Comparison of ENCODE assay signal across 10 mouse cellular contexts in the genomic region with DNA sequence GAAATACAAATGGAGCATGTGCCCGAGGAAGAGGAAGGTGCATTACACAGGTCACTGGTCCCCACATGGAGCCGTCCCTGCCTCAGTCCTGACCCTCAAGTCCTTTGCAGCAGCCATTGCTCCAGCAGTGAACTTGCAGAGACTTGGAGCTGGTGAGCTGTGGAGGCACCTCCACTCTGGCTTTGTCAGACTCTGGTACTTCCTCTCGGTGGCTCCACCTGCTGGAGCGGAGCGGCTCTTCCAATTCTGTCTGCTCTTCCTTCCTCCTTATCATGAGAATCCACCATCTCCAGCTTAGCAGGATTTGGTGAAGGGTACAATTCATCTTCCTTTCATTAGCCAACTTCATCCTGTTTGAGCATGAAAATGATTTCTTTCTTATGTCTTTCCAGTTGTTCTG.
DNase-seq lines count a peak whose midpoint lies in the region; ATAC-seq lines count a peak whose summit lies in the region.
"Had no signal": no experiment of that assay in that cellular context is flagged by ENCODE, and none has a peak within 500 bp of the region (broad histone marks: within the 10 kb centered on the region; RNA-seq: fewer than 3 reads in every experiment).

No protein-coding gene starts in this region.

- WGBS in heart, embryonic 12.5 days = 57% methylated on average over 5 of the region's 5 CpGs
- WGBS in midbrain, embryonic 13.5 days = 61% methylated on average over 5 of the region's 5 CpGs

- H3K27me3 ChIP-seq in heart, embryonic 12.5 days (replicated peaks) = no peaks in the 10 kb centered on the region
- no peaks in the 10 kb centered on the region for H3K27me3 ChIP-seq in midbrain, embryonic 13.5 days
- H3K27me3 ChIP-seq: heart, embryonic 15.5 days had no signal

- no peak overlapping the region for H3K4me3 ChIP-seq in heart, embryonic 12.5 days
- H3K4me3 ChIP-seq in midbrain, embryonic 13.5 days (replicated peaks) = no peak overlapping the region
- H3K4me3 ChIP-seq: heart, embryonic 15.5 days had no signal

- no peak overlapping the region for H3K4me2 ChIP-seq in heart, embryonic 12.5 days
- H3K4me2 ChIP-seq in midbrain, embryonic 13.5 days (replicated peaks) = no peak overlapping the region
- H3K4me2 ChIP-seq: heart, embryonic 15.5 days had no signal

- peaks cover 6% of the 10 kb centered on the region; the same call in 1 of the 2 replicates for H3K9me3 ChIP-seq in heart, embryonic 12.5 days (replicated peaks)
- no peaks in the 10 kb centered on the region for H3K9me3 ChIP-seq in midbrain, embryonic 13.5 days
- H3K9me3 ChIP-seq: G1E; heart, embryonic 15.5 days had no signal

- no peak for ATAC-seq in heart, embryonic 12.5 days (ENCODE audit: insufficient number of reproducible peaks, low FRiP score)
- ATAC-seq in midbrain, embryonic 13.5 days = 0 out of 2 replicates have a peak, but pooled peaks have one; percentile 35

- H3K9ac ChIP-seq in heart, embryonic 12.5 days = no peak overlapping the region
- H3K9ac ChIP-seq in midbrain, embryonic 13.5 days (replicated peaks) = no peak overlapping the region
- H3K9ac ChIP-seq: heart, embryonic 15.5 days had no signal

- H3K4me1 ChIP-seq in heart, embryonic 12.5 days (replicated peaks) = no peaks in the 10 kb centered on the region
- peaks cover 10% of the 10 kb centered on the region; the same call in 1 of the 2 replicates for H3K4me1 ChIP-seq in midbrain, embryonic 13.5 days (replicated peaks)
- H3K4me1 ChIP-seq: heart, embryonic 15.5 days had no signal

- no peak overlapping the region for H3K27ac ChIP-seq in heart, embryonic 12.5 days (ENCODE audit: poor library complexity, severe bottlenecking)
- H3K27ac ChIP-seq in midbrain, embryonic 13.5 days = no peak overlapping the region
- H3K27ac ChIP-seq: heart, embryonic 15.5 days had no signal

- no peaks in the 10 kb centered on the region for H3K36me3 ChIP-seq in heart, embryonic 12.5 days
- no peaks in the 10 kb centered on the region for H3K36me3 ChIP-seq in midbrain, embryonic 13.5 days
- H3K36me3 ChIP-seq: G1E; heart, embryonic 15.5 days had no signal

- DNase-seq in heart, adult 18-20 months = peak; percentile 4 to 28
- peak; percentile 33 for DNase-seq in urinary bladder, postnatal 25 days (ENCODE audit: low spot score)
- DNase-seq in urinary bladder, postnatal 10 days (ENCODE audit: low spot score) = no peak
- peak; percentile 57 for DNase-seq in embryo, embryonic 11 days
- peak; percentile 33 to 35 for DNase-seq in kidney, postnatal 25 days
- DNase-seq in spleen, adult 18-20 months = no peak

Comparison
In these comparisons a context has a peak if more than half of its experiments do, and no peak if none do; other contexts are left out.
1. DNase-seq: peak in heart, adult 18-20 months (2 of 2), urinary bladder, postnatal 25 days (single experiment), embryo, embryonic 11 days (single experiment) and kidney, postnatal 25 days (2 of 2); none in urinary bladder, postnatal 10 days (single experiment) and spleen, adult 18-20 months (0 of 2).